Mouse (Mus musculus) adrenal gland, adult 10 weeks (tissue): ENCODE data around the gene Fam71f2. TPM values are rescaled to one million over a fixed set of nuclear protein-coding genes. Genes with fewer than 3 reads are reported as not detected.

Experiments
- polyA plus RNA-seq: library from polyadenylated mRNA; stranded (reverse); fragments of 350-450 nt; fragmentation: Illumina TruSeq; extraction: RNeasy Lipid Tissue Mini Kit (QIAGEN cat#74804); gene quantifications from one replicate; pipeline ENCODE4 v1.2.3, GENCODE M21; 2014; ENCODE audit warnings: low read depth, low replicate concordance

The Fam71f2 gene
- polyA plus RNA-seq: not detected

DNA sequence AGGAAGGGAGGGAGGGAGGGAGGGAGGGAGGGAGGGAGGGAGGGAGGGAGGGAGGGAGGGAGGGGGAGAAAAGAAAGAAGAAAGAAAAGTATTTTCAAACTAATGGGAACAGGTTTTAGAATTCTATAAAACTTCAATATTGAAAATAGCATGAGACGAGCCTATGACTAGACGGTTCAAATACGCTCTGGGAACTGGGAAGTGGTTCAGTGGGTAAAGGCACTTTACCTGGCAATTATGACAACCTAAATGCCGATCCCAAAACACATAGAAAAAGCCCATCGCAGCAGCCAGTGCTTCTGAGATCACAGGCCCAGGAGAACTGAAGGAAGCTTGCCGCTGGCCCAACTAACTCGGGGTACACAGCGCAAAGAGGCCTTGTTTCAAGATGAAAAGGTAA is at the start of gene Fam71f2:
Gene Fam71f2 (plus strand): TSS at position 301 of the 400 bp plus-strand sequence.

DNA sequence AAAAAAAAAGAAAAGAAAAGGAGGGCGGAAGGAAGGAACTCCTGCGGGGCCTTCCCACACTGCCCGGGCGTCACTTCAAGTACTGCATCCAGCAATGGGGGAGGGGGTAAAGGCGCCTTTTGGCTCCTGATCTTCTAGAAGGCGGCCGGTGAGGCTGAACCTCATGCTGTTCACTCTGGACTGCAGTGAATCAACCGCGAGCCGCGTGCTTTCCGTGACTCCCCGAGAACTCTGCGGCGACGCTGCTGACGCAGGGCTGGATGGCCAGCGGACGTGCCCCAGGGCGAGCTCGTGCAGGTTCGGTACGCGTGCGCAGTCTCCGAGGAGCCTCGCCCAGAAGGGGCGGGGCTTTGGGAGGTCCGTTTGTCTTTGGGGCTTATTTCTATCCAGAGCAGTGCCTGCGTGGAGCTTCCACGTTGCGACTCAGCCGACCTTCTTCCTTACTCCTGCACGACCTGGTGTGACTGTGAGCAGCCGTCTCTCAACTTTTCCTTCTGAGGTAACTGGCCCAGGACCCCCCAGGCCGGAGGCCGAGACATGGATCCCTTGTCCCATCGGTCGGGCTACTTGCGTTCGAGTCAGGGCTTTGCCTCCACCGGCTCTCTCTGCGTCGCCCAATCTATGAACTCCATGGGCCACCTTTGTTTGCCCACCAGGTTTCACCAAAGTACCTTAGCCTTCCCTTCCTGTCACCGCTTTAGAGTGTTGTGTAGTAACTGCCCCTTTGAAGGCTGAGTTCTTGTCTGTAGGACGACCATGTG is 6.9 kb upstream of the Fam71f2 start, which contains the start of gene Hilpda:
Gene Hilpda (plus strand): TSS at position 177 of the 761 bp plus-strand sequence.

DNA sequence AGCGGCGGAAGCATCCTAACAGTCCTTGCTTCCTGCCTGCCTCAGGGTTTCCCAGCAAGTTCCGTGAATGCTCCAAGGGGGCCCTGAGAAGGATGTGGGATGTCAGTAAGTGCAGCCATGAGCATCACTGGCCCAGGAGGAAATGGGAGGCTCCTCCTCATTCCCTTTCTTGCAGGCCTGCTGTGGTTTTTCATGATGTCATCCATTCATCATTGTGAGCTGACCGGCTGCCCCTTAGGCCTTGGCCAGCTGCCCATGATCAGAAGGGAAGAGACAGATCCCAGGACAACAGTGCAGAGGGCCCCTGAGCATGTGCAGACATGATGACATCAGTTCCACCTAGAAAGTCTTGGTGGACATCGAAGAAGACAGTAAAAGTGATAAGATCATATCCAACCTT is 39.5 kb downstream of the Fam71f2 start, which contains the start of gene Fam71f1:
Gene Fam71f1 (plus strand): TSS at position 262 of the 400 bp plus-strand sequence.

Other genes with a start within 250 kb of the Fam71f2 start
- 1.6 TPM for gene Lep, start 219.4 kb upstream of the Fam71f2 start, polyA plus RNA-seq
- gene Rbm28, start 114.6 kb upstream of the Fam71f2 start, polyA plus RNA-seq: 45.9 TPM
- gene Prrt4, start 100.0 kb upstream of the Fam71f2 start, polyA plus RNA-seq: not detected
- gene Impdh1, start 63.2 kb upstream of the Fam71f2 start, polyA plus RNA-seq: 16.5 TPM
- 5.7 TPM for gene Hilpda, start 7.1 kb upstream of the Fam71f2 start, polyA plus RNA-seq
- gene Fam71f1, start 39.5 kb downstream of the Fam71f2 start, polyA plus RNA-seq: not detected
- 382 TPM for gene Calu, start 68.5 kb downstream of the Fam71f2 start, polyA plus RNA-seq
- gene Opn1sw, start 108.9 kb downstream of the Fam71f2 start, polyA plus RNA-seq: not detected
- 0.82 TPM for gene Ccdc136, start 116.7 kb downstream of the Fam71f2 start, polyA plus RNA-seq
- 0.06 TPM for gene Flnc, start 153.7 kb downstream of the Fam71f2 start, polyA plus RNA-seq
- gene Atp6v1f, start 188.1 kb downstream of the Fam71f2 start, polyA plus RNA-seq: 33.1 TPM
- not detected for gene Atp6v1fnb, start 191.8 kb downstream of the Fam71f2 start, polyA plus RNA-seq
- not detected for gene Kcp, start 228.4 kb downstream of the Fam71f2 start, polyA plus RNA-seq
- gene Irf5, start 247.0 kb downstream of the Fam71f2 start, polyA plus RNA-seq: 0.93 TPM